Mouse (Mus musculus): ENCODE data around the gene Myct1.

Gene Myct1

GRCm38 (mm10) chr10:5615186-5616040 lies 21.8 kb downstream of the Myct1 start:
- no peak for DNase-seq (ENCODE audit: low spot score in 2 of 2)

- DNase-seq (ENCODE audit: low spot score in 2 of 2): no peak
These were observed 32.7 kb downstream of the Myct1 start for GRCm38 (mm10) chr10:5626268-5626667.

- DNase-seq (ENCODE audit: low spot score in 2 of 2): no peak
These were observed 40.2 kb downstream of the Myct1 start for GRCm38 (mm10) chr10:5633672-5634200.

- DNase-seq (ENCODE audit: low spot score in 2 of 2): peak in 1 of 2 experiments; percentile 15
These were observed 40.8 kb downstream of the Myct1 start for GRCm38 (mm10) chr10:5634336-5634735.

- DNase-seq (ENCODE audit: low spot score in 2 of 2): no peak
These were observed 43.7 kb downstream of the Myct1 start for GRCm38 (mm10) chr10:5637322-5637721.

GRCm38 (mm10) chr10:5639112-5639511 lies 45.5 kb downstream of the Myct1 start, which contains the start of gene Vip:
Gene Vip (plus strand): TSS chr10:5639218.
- no peak for DNase-seq (ENCODE audit: low spot score in 2 of 2)
